Mouse (Mus musculus) megakaryocyte, embryonic 14.5 days (primary cell): Measurements from ENCODE around the gene Clec16a.

Source experiments
- FLI1 ChIP-seq: IDR thresholded peaks from 2 replicates; pipeline ENCODE4 v1.6.1; 2012; ENCODE audit warnings: low read length, inconsistent platforms, mixed read lengths
- GATA1 ChIP-seq: IDR thresholded peaks from 3 replicates; pipeline ENCODE4 v1.6.1; 2012; ENCODE audit warnings: mixed read lengths, low read length, inconsistent platforms, borderline replicate concordance

- TF ChIP-seq GATA1, result no peak
- no peak for TF ChIP-seq FLI1
Observed at GRCm38 (mm10) chr16:10515953-10516572, 29.1 kb upstream of the Clec16a start.
